Mouse (Mus musculus): Measurements from ENCODE around the gene Metrnl.

The Metrnl gene

DNA sequence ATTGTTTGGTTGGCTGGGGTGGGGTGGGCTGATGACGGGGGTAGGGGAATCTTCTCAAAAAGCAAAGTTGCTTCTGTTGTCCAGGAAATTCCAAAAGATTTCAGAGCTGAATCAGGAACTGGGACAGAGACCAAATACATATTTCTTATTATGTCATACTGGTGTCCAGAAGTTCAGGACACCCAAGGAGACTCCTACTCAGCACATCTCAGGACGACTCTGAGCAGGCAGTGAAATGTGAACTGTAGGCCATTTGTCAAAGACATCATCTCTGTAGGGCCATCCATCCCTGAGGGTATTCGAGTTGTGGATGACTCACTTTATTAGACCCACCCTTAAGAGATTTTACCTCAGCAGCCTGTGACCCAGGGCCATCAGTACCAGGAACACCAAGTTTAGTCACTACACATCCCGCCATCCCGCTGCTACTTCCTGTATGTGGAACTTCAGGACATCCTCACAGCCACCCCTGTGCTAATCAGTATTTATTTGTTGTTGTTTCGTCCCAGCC is 15.8 kb upstream of the Metrnl start:
- 86% methylated on average over 6 of the region's 6 CpGs for WGBS

DNA sequence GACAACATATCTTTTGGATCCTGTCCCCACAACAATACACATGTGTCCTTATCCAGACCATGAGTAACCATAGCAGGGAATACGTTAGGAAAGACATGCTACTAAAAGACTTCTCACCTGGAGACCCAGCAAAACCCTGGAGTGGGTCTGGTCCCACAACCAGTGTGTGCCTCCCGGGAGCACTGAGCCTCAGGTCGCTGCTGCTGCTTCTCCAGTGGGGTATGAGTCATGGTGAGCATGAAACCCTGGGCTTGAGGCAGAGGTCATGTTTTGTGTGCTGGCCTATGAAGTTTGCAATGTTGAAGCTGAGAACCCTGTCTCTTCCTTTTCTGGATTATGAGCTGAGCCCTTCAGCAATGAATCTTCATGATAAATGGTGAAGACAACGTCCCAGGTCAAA is 15.3 kb upstream of the Metrnl start:
- 82% methylated on average over 4 of the region's 4 CpGs for WGBS

DNA sequence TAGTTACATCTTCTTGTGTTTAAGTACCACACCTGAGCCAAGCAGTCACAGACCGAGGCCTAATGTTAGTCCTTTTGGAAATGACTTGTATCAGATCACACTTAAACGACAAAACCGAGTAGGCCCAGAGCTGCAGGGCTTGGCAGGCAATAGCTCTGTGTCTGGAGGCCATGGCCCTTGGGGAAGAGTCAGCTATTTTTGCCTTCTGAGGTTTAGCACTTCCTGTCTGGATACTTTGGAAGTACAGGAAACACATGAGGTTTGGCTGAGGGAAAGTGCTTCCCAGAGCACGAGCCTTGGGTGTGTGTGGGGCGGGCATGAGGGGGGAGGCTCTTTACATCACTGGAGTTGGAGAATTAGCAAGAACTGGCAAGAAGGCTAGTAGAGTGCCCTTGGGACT is 14.7 kb upstream of the Metrnl start:
- 76% methylated on average over 5 of the region's 5 CpGs for WGBS

DNA sequence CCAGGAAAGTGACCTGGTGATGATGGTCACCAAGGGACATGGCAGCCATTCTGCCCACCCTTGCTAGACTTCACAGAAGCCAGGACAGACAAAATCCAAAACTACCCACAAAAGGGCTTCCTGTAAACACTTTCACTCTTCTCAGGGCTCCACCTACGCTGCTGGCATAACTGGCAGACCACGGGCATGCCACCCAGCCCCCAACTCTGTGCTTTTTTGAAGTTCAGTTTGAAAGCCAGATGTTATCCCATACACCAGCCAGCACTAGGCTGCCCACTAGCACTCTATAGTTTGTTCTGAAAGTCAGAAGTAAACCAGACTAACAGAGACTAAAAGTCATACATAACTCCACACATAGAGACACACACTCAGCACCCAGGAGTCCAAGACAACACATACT is 13.3 kb upstream of the Metrnl start:
- WGBS, result 80% methylated on average over 2 of the region's 2 CpGs

DNA sequence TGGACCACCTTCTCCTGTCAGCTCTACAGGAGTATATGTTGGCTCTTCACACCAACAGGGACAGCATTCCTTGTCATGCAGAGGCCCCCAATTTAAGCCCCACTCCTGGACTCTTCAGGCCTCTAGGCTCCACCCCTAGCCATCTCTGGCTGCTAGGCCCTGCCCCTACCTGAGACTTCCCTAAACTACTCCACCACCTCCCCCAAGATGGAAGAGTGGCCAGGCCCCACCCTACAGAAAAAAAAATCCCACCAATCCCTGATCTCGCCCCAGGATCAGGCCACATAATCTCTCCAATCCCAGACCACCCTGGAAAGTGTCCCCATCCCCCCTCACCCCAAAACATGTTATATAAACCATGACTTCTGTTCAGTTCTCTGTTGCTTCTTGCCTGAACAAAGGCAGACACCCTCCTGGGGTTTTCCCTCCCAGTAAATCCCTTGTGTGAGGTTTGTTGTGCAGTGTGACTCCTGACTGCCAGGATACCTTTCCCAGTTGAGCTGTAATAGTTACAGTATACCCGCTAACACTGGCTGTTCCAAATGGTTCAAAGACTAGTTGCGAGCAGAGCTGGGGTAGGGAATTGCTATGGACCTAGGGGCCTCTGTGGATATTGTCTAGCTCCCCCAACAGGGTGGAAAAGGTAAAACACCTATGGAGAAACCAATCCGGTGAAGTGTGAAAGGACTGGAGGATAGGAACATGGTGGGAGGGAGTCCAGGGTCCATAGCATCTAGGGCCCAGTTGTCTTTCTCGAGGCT is 5.9 kb upstream of the Metrnl start:
- 94% methylated on average over 5 of the region's 5 CpGs for WGBS

DNA sequence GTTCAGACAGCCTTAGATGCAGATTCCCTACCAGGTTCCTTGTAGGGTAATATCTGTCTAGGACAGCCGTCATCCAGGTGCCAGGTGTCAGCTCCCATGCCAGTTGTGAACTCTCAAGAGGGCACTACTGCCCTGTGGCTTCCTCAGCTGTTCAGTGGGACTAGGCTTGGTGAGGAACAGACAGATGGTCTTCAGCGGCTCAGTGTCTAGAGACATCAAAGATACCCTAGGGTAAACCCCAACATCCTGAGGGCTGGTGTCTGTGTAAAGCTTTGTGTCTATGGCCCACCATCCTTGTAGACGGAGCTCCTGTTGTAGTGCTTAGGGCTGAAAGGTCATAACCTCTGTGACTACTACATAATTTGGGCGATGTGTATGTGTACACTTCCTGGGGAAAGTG is 4.1 kb upstream of the Metrnl start:
- 84% methylated on average over 4 of the region's 4 CpGs for whole genome bisulfite sequencing

DNA sequence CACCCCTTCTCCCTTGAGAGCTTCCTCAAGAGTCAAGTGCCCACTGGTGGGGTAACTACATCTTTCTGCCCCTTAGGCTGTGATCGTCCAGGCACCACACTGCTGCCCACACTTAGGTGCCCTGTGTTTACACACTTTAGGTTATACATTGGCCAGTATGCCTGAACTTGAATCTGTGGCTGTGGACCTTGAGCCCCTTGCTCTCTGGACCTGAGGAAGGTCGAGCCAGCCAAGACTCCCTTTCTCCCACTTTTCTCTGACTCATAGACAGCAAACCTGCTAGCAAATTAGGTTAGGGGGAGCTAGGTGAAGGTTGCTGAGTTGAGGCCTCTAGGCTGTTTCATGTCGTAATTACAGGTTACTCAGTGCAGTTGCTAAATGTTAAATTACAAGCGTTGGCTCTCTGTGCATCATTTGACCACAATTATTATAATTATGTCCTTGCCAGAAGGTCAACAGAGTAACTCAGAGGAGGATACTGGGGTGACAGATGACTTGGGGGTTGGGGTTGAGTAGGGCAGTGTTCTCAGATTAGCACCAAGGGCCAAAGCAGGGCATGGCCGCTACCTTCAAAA is 2.9 kb upstream of the Metrnl start:
- WGBS, result 92% methylated on average over 5 of the region's 5 CpGs

DNA sequence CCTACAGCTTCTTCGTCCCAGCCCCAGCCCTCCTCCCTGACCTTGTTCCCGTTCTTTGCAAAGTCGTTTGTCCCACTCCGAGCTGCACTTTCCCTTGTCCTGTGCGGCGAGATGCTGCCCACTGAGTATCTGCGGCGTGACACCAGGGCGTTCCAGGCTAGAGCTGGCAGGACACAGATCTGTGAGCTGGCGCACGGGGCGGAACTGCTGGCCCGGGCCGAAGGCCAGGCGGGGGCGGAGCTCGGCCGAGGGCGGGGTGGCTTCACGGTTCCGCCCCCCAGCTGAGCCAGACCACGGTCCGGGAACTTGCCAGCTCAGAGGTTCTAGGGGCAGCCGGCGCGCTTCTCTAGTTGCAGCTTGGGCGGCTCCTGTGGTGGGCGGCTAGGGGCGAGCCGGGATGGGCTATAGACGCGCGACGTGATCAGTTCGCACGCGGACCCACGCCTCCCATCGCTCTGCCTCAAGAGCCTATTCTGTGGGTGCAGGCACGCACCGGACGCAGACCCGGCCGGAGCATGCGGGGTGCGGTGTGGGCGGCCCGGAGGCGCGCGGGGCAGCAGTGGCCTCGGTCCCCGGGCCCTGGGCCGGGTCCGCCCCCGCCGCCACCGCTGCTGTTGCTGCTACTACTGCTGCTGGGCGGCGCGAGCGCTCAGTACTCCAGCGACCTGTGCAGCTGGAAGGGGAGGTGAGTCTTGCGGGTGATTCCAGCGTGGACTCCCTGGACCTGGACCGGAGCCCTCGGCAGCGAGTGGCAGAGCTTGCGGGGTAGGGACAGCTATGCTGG is 959 bp downstream of the Metrnl start:
- WGBS, result 1% methylated on average over 63 of the region's 69 CpGs

DNA sequence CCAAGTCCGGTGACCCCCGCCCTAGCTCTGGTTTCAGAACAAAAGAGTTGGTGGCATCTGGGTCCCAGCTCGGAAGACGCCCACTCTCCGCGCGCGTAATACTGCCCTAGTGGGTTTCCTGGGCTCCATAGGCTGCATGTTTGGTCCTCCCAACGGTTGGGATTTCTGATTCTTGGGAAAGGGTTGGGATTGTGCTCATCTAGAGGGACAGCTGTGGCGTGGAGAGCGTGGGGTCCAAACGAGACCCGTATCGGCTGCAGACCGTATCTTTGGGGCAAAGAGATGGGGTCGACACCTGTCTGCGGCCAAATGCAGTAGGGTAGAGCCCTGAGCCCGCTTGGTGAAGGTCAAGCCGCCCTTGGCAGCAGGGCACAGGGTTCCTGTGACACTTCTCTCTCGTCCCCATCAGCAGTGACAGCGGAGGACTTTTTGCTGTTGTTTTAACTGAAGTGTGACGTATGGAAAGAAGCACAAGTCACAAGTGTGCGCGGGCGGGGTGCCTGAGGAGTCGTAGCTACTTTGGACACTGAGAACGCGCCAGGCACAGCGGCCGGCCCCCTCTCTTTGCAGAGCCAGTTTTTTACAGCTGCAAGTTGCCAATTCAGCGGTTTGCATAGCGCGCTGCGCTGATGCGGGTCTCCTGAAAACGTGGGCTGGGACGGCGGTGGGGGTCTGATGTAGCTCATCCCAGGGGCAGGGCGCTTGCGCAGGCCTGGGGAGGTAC is 1.7 kb downstream of the Metrnl start:
- WGBS, result under 1% methylated on average over 40 of the region's 40 CpGs

DNA sequence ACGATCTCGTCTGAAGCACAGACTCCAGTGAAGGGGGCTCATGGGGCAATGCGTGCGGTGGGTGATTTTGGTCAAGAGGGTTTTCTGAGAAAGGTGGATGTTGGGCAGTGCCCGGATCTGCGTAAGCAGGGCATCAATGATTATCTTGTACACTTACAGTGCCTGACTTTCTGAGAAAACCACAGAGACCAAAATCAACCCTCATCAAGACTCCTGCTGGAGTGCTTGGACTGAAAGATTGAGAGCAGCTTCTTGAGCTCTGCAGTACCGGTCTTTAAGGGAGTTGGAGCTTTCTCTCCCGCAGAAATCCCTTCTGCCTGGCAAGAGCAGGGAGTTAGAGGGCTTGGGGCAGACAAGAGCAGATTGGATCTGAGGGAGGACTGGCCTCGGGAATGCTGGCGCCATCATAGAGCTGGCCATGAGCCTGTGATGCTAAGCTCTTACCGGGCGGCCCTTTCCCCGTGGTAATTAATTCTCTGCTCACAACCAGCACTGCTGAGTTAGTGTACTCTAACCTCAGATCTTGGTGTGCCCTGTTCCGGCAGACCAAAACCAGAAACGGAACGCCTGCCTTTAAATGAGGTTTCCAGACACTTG is 2.4 kb downstream of the Metrnl start:
- 22% methylated on average over 16 of the region's 16 CpGs for WGBS

DNA sequence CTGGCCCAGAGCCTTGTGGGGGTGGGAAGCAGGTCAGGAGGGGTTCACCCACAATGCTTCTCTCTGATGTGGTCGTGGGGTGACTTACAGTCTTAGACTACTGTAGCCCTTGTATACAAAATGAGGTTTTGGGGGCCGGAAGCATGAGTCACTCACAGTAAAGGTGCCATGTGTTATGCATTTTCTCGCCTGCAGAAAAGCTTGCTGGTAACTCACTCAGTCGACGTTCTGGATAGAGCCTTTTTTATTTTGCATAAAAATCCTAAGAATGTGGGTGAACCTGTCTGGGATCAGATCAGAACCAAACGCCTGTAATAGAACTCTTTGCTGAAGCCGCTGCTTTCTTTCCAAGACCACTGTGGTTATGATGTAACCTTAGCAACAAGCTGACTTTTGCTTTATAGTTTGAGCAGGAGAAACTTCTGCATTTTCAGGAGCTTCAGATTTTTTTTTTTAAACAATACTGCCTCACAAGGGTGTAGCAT is 5.2 kb downstream of the Metrnl start:
- WGBS, result 23% methylated on average over 7 of the region's 7 CpGs

DNA sequence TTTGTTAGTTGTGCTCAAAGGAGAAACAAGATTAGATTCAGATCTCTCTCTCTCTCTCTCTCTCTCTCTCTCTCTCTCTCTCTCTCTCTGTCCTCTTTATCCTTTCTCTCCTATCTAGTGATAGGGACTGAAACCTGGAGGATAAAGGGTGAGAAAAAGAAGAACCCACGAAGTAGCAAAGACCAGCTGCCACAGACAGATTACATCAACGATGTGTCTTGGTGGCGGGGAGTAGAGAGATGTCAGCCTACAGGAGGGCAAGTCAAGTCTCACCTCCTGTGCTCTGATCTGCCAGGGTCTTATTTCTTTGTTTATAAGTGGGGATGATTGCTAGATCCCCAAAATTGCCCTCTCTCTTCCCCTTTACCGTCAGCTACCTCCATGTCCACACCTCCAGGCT is 7.9 kb downstream of the Metrnl start:
- WGBS, result 83% methylated on average over 4 of the region's 4 CpGs

DNA sequence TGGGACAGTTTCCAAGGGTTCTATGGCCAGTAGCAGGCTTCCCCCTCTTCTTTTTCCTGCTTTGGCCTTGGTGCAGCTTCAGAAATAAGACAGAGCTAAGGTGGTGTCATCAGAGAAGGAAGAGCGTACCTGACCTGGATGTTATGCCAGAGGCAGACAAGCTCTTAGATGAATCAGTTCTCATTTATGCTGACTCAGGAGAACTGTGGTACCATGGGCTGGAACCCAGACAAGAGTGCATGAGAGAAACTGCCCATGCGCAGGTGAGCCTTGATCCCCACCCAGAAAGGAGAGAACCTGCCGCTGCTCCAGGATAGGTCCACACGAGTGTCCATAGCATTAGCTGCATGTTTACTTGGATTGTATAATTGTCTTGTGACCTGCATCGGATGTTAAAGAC is 8.9 kb downstream of the Metrnl start:
- WGBS, result 98% methylated on average over 5 of the region's 5 CpGs

DNA sequence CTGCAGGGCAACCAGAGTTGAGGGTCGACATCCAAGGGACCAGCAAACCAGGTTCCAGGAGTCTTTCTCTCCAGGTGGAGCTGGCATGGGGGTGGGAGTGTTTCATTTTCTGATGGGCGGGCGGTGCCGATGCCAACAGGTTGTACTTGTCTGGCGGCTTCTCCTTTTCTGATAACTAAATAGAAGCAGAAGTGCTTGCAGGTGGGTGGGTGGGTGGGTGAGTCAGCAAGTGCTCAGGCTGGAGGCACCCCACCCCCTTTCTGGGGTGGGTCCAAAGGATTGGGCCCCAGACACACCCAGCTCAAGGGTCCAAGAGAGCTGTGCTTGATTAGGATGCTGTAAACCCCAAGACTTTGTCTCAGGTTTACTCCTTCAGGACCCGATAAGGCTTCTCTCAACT is 11.6 kb downstream of the Metrnl start:
- WGBS, result 89% methylated on average over 6 of the region's 6 CpGs

DNA sequence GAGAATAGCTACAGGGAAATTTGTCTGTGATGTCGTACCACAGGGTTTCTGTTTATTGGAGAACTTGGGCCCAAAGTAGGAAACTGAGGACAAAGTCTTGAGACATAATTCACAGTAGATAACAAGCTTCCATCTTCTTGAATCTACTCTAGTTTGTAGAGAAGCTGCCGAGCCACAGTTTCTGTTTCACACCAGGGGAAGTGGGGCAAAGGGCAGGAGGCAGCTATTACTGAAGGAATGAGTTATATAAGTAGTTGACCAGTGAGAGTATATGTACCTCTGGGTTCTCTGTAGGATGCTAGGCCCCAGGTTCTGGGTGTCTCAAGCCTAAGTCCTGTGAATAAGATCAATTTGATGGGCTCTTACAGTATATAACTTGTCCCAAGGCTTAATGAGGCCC is 12.2 kb downstream of the Metrnl start:
- 88% methylated on average over 2 of the region's 2 CpGs for WGBS

DNA sequence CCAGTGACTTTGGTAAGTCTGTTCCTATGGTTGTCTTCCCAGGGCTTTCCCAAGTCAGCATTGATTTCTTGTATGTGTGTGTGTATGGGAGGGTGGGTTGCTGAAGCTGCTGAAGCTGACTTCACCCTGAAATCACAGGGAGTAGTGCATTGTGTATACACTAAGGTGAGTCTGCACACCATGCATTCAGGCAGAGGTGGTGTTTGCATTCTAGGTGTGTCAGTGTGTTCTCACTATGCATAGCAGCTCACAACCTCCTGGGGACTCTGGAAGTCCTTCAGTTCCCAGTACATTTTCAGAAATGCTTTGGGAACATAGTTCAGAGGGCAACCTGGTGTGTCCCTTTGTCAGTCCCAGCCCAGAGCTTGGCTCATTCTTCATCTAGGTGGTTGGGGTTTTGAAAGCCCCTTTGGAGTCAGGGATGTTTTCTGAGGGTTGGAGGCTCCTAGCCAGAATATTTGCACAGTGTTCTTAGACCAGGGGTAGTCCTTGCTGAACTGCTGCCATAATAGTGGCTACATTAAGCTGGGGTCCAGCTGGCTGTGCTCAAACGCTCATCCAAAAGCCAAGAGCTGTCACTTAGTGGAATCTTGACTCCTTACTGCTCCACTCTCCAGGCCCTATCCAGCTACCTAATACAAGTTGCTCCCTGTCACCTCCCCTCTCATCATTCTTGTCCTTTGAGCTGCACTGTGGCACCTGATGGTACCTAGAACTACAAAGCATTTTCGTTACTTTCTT is 13.6 kb downstream of the Metrnl start:
- WGBS, result 88% methylated on average over 2 of the region's 2 CpGs

DNA sequence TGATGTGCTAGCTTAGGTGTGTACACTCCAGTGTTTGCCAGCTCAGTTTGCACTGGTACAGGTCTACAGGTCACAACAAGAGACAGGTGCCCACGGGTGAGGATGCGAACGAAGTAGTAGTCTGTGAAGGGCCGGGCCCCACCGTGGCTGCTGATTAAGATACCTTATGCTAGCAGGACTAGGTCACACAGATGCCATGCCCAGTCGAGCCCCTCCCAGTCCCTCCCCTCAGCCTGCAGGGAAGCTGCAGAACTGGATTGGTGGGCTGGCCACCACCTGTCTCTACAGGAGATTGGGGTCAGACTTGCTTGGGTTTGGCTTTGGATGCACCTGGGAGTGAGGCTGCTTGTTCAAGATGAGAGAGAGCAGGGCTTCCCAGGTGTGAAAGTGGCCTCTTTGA is 16.4 kb downstream of the Metrnl start:
- 74% methylated on average over 6 of the region's 6 CpGs for WGBS

DNA sequence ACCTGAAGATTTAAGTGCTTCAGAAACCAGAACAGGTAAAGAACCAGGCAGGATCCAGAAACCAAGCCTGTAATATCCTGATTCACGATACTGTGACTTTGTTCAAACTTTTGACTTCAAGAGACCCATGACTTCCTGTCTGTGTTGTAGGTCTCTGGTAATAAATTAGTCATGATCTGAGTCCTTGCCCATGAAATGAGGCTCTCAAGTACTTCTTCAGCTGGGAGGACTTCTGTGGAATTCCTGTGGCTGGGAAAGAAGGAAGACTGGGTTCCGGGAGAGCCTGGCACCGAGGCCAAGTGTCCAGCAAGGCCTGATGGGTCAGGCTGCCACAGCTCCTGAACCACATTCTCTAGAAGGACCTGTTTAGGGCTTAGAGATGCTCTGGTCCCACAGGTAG is 19.4 kb downstream of the Metrnl start:
- 93% methylated on average over 3 of the region's 3 CpGs for WGBS

DNA sequence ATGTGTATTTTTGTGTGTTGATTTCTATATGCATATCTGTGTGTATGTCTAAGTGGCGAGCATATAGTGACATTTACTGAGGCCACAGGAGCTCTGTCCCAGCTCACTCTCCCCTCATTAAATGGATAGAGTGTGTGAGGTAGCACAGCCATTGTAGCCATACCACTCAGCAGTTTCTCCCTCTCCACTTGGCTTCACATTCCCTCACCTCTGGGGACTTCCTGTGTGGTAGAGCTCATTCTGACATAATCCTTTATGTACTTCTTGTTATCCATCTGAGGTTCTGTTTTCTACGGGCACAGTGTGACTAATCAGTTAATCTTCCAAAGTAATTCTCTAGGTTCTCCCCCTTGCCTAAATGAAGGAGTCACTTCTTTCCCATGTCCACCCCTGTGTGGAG is 21.1 kb downstream of the Metrnl start:
- WGBS, result 88% methylated on average over 2 of the region's 2 CpGs

DNA sequence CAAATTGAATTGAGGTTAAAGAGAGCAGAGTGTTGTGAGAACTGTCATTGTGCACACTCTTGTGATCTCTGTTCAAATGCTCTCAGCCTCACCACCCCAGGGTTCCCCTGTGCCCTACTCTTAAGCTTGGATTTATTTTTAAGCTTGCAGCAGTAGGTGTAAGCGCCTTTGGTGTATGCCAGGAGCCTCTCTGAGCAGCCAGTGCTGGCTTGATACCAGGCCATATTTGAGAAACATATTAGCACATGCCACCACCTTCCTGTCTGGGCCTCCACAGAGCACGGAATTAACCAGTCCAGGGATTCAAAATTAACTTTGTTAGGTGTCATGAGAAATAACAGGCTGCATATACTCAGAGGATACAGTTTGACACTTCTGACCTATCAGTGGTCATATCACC is 25.3 kb downstream of the Metrnl start:
- 69% methylated on average over 2 of the region's 2 CpGs for WGBS

DNA sequence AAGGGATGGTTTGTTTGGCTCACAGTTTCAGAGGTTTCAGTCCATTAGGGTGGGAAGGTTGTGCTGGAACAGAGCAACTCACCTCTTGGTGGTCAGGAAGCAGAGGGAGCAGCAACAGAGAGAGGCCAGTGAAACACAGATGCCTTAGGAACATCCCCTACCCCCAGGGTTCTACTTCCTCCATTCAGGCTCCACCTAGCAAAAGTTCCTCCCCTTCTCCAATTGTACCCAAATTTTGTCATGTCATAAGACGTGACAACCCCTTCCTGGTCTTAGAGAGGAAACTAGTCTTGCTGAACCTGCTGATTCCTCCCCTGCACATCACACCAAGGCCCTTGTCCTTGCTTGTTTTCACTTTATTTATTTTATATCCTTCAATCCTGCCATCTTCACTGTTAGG is 32.8 kb downstream of the Metrnl start:
- WGBS, result 89% methylated on average over 1 of the region's 1 CpGs
